Mouse (Mus musculus): ENCODE data around the gene Gm10197.

DNA sequence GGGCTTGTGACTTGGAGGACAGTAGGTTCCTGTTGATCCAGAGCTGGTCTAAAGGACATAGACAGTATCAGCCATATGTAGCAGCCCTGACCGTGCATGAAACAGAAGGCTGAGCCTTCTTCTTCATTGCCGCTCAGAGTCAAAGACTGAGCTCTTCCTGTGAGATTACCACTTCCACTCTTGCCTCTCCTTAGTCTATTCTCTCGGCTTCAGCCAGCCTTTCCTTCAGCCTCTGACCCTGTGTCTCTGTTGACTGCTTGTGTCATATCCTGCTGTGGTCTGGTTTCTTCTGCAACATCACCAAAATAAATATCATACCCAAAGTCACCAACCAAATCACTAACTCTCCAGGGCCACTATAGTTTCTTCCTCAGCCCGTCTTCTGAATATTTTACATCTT is 27.6 kb upstream of the Gm10197 start:
- TF ChIP-seq CTCF (conservative IDR thresholded peaks at IDR 0.05; ENCODE audit: insufficient read depth, insufficient read length, low read depth, low read length) (no peak), POLR2A (IDR thresholded peaks at IDR 0.05; ENCODE audit: low read depth, low read length) (no peak)
